ENCODE assay signal across 10 mouse cellular contexts in genomic region chr19:14388539-14388938, GRCm38 (mm10).
DNase-seq lines count a peak whose midpoint lies in the region; ATAC-seq and TF ChIP-seq lines count a peak whose summit lies in the region.
"Had no signal": no experiment of that assay in that cellular context is flagged by ENCODE, and none has a peak within 500 bp of the region (broad histone marks: within the 10 kb centered on the region; RNA-seq: fewer than 3 reads in every experiment).

No protein-coding gene starts in this region.

- no peak overlapping the region for H3K27ac ChIP-seq in left cerebral cortex, adult 2 months
- H3K27ac ChIP-seq in ES-E14 (ENCODE audit: insufficient read depth, low read depth, low read length, poor library complexity, severe bottlenecking), result no peak overlapping the region
- no peak overlapping the region for H3K27ac ChIP-seq in lung, embryonic 14.5 days (ENCODE audit: low read depth)
- H3K27ac ChIP-seq: embryonic facial prominence, embryonic 13.5 days; limb, embryonic 13.5 days had no signal

- no peaks in the 10 kb centered on the region for H3K9me3 ChIP-seq in ES-E14 (ENCODE audit: control insufficient read depth, insufficient read depth, low read depth, low read length)
- no peaks in the 10 kb centered on the region for H3K9me3 ChIP-seq in lung, embryonic 14.5 days (ENCODE audit: low read depth, low read length)
- H3K9me3 ChIP-seq: embryonic facial prominence, embryonic 13.5 days; limb, embryonic 13.5 days had no signal

- H3K36me3 ChIP-seq in ES-E14 (ENCODE audit: control insufficient read depth, insufficient read depth, low read length, poor library complexity, severe bottlenecking), result no peaks in the 10 kb centered on the region
- H3K36me3 ChIP-seq in lung, embryonic 14.5 days (ENCODE audit: insufficient read depth), result no peaks in the 10 kb centered on the region
- H3K36me3 ChIP-seq: embryonic facial prominence, embryonic 13.5 days; limb, embryonic 13.5 days had no signal

- WGBS in lung, embryonic 14.5 days, result 39% methylated on average over 4 of the region's 4 CpGs

- peak in 1 of 2 experiments; percentile 11 for DNase-seq in left cerebral cortex, adult 2 months (ENCODE audit: extremely low spot score in 1 of 2, low spot score in 2 of 2)
- DNase-seq in left cerebral cortex, postnatal 4 days, result no peak
- peak; percentile 13 for DNase-seq in ES-E14 (ENCODE audit: low read depth, low spot score)
- DNase-seq in lung, embryonic 14.5 days, result no peak
- DNase-seq in thymus, postnatal 14 days, result peak; percentile 55
- no peak for DNase-seq in right cerebral cortex, postnatal 25 days
- no peak for DNase-seq in layer of hippocampus, postnatal 10 days (ENCODE audit: low spot score in 2 of 2)
- DNase-seq: gastrocnemius, postnatal 25 days had no signal

- no peaks in the 10 kb centered on the region for H3K27me3 ChIP-seq in lung, embryonic 14.5 days (ENCODE audit: insufficient read depth, low read length)
- H3K27me3 ChIP-seq: limb, embryonic 13.5 days had no signal

- intact Hi-C loops in left cerebral cortex, adult 2 months (cut with DNase I), result no loop called here
- intact Hi-C loops in left cerebral cortex, postnatal 4 days (cut with DNase I), result no loop called here

- peak; percentile 32 for TF ChIP-seq CTCF in left cerebral cortex, adult 2 months (IDR thresholded peaks at IDR 0.05)
- TF ChIP-seq CTCF in lung, embryonic 14.5 days (IDR thresholded peaks at IDR 0.05; ENCODE audit: low read depth), result peak; percentile 27; the same call in 1 of the 2 replicates

- no peak for ATAC-seq in lung, embryonic 14.5 days (ENCODE audit: insufficient read depth)

- no peaks in the 10 kb centered on the region for H3K4me1 ChIP-seq in ES-E14 (ENCODE audit: control insufficient read depth in 2 of 2, insufficient read depth in 2 of 2, low read length in 2 of 2, poor library complexity in 1 of 2)
- H3K4me1 ChIP-seq in lung, embryonic 14.5 days (ENCODE audit: insufficient read depth), result 0 out of 2 replicates have a peak, but pooled peaks cover 12% of the 10 kb centered on the region
- H3K4me1 ChIP-seq: embryonic facial prominence, embryonic 13.5 days; limb, embryonic 13.5 days had no signal

- H3K4me3 ChIP-seq in left cerebral cortex, adult 2 months, result no peak overlapping the region
- H3K4me3 ChIP-seq in ES-E14 (ENCODE audit: insufficient read depth in 1 of 2, low read depth in 1 of 2, low read length in 2 of 2, poor library complexity in 1 of 2, severe bottlenecking in 1 of 2), result no peak overlapping the region
- H3K4me3 ChIP-seq in lung, embryonic 14.5 days (ENCODE audit: low read depth, low read length), result no peak overlapping the region
- H3K4me3 ChIP-seq: embryonic facial prominence, embryonic 13.5 days; limb, embryonic 13.5 days had no signal

- H3K9ac ChIP-seq in ES-E14 (ENCODE audit: insufficient read depth, low read depth, low read length, poor library complexity, severe bottlenecking), result no peak overlapping the region
- H3K9ac ChIP-seq in lung, embryonic 14.5 days, result no peak overlapping the region
- H3K9ac ChIP-seq: embryonic facial prominence, embryonic 13.5 days; limb, embryonic 13.5 days had no signal

- in situ Hi-C loops in ES-E14 (cut with MboI; ENCODE audit: low sequenced_read_pairs in 2 of 2, unreplicated experiment in 2 of 2), result loop anchor here in 1 of 2 experiments (25.0 kb wide), 1 partner anchor 649 kb away; no protein-coding TSS in a partner anchor

- no peak overlapping the region for H3K4me2 ChIP-seq in lung, embryonic 14.5 days
- H3K4me2 ChIP-seq: embryonic facial prominence, embryonic 13.5 days; limb, embryonic 13.5 days had no signal

TF ChIP-seq in ES-E14, 5 proteins besides CTCF, POLR2A, EP300 and RAD21:
- TF ChIP-seq ZC3H11A (IDR thresholded peaks at IDR 0.05; ENCODE audit: borderline replicate concordance, low read depth, low read length) (peak; percentile 73), MAFK (IDR thresholded peaks at IDR 0.05; ENCODE audit: insufficient read depth, low read depth, low read length) (no peak)

Comparison
In these comparisons a context has a peak if more than half of its experiments do, and no peak if none do; other contexts are left out.
1. DNase-seq: peak in ES-E14 (single experiment) and thymus, postnatal 14 days (single experiment); none in left cerebral cortex, postnatal 4 days (single experiment), lung, embryonic 14.5 days (single experiment), right cerebral cortex, postnatal 25 days (single experiment) and layer of hippocampus, postnatal 10 days (0 of 2).